Mouse (Mus musculus): Measurements from ENCODE around the gene Col12a1.
"Not testable (repeated sequence)": the region's sequence is repeated elsewhere in the genome, so short reads cannot be mapped to it uniquely, and the experiment has no call there.

Gene Col12a1

GRCm38 (mm10) chr9:79689771-79690535 is 28.7 kb downstream of the Col12a1 start:
- no peak for DNase-seq (ENCODE audit: low spot score in 2 of 2)

- DNase-seq (ENCODE audit: low spot score in 2 of 2): no peak
Measured at GRCm38 (mm10) chr9:79689342-79689741, 29.3 kb downstream of the Col12a1 start.

- DNase-seq (ENCODE audit: low spot score in 2 of 2): no peak
Measured at GRCm38 (mm10) chr9:79687227-79687626, 31.4 kb downstream of the Col12a1 start.

- DNase-seq (ENCODE audit: low spot score in 2 of 2): no peak
Measured at GRCm38 (mm10) chr9:79686049-79686448, 32.6 kb downstream of the Col12a1 start.

- DNase-seq (ENCODE audit: low spot score in 2 of 2): no peak
Measured at GRCm38 (mm10) chr9:79680453-79681240, 38.0 kb downstream of the Col12a1 start.

- DNase-seq (ENCODE audit: low spot score in 2 of 2): not testable (repeated sequence)
Measured at GRCm38 (mm10) chr9:79668806-79669205, 49.8 kb downstream of the Col12a1 start.

GRCm38 (mm10) chr9:79653327-79654150 is 65.1 kb downstream of the Col12a1 start:
- DNase-seq (ENCODE audit: low spot score in 2 of 2): no peak

GRCm38 (mm10) chr9:79648587-79648986 is 70.0 kb downstream of the Col12a1 start:
- no peak for DNase-seq (ENCODE audit: low spot score in 2 of 2)

- DNase-seq (ENCODE audit: low spot score in 2 of 2): no peak
Measured at GRCm38 (mm10) chr9:79645757-79646156, 72.9 kb downstream of the Col12a1 start.

- no peak for DNase-seq (ENCODE audit: low spot score in 2 of 2)
Measured at GRCm38 (mm10) chr9:79639430-79640090, 79.1 kb downstream of the Col12a1 start.

GRCm38 (mm10) chr9:79637879-79638278 is 80.8 kb downstream of the Col12a1 start:
- DNase-seq (ENCODE audit: low spot score in 2 of 2): no peak

GRCm38 (mm10) chr9:79634076-79634475 is 84.6 kb downstream of the Col12a1 start:
- DNase-seq (ENCODE audit: low spot score in 2 of 2): no peak

GRCm38 (mm10) chr9:79631186-79631585 is 87.4 kb downstream of the Col12a1 start:
- DNase-seq (ENCODE audit: low spot score in 2 of 2): no peak

GRCm38 (mm10) chr9:79618839-79619597 is 99.6 kb downstream of the Col12a1 start:
- no peak for DNase-seq (ENCODE audit: low spot score in 2 of 2)

- DNase-seq (ENCODE audit: low spot score in 2 of 2): no peak
Measured at GRCm38 (mm10) chr9:79617336-79617735, 101.3 kb downstream of the Col12a1 start.

GRCm38 (mm10) chr9:79616040-79616439 is 102.6 kb downstream of the Col12a1 start:
- no peak for DNase-seq (ENCODE audit: low spot score in 2 of 2)

GRCm38 (mm10) chr9:79610286-79610685 is 108.3 kb downstream of the Col12a1 start:
- no peak for DNase-seq (ENCODE audit: low spot score in 2 of 2)

GRCm38 (mm10) chr9:79609661-79610060 is 109.0 kb downstream of the Col12a1 start:
- no peak for DNase-seq (ENCODE audit: low spot score in 2 of 2)

GRCm38 (mm10) chr9:79608795-79609194 is 109.8 kb downstream of the Col12a1 start:
- no peak for DNase-seq (ENCODE audit: low spot score in 2 of 2)

GRCm38 (mm10) chr9:79608062-79608531 is 110.5 kb downstream of the Col12a1 start:
- no peak for DNase-seq (ENCODE audit: low spot score in 2 of 2)

- no peak for DNase-seq (ENCODE audit: low spot score in 2 of 2)
Measured at GRCm38 (mm10) chr9:79606122-79606521, 112.5 kb downstream of the Col12a1 start.
